Mouse (Mus musculus) liver, adult 2 months (tissue): Measurements from ENCODE around the gene Atm. TPM values are rescaled to one million over a fixed set of nuclear protein-coding genes. Genes with fewer than 3 reads are reported as not detected.

Experiments used
- DNase-seq: peaks from one replicate; pipeline ENCODE4 v3.0.0-alpha.2; 2011; ENCODE audit warnings: low read depth, low spot score; ENCODE audit errors: extremely low read depth
- H3K27ac ChIP-seq: fragments of 200-500 bp; replicated peaks from 2 replicates; pipeline ENCODE4 v1.5.1; 2012; ENCODE audit warnings: low read depth, mild to moderate bottlenecking, control low read depth, inconsistent platforms, low read length; ENCODE audit not compliant: insufficient read depth
- H3K27me3 ChIP-seq: fragments of 200-500 bp; 2 replicates; pipeline ENCODE4 v1.6.1; 2012; ENCODE audit warnings: mild to moderate bottlenecking, moderate library complexity, low read length, inconsistent platforms; ENCODE audit not compliant: control insufficient read depth, insufficient read depth
- H3K36me3 ChIP-seq: fragments of 200-500 bp; 2 replicates; pipeline ENCODE4 v1.6.1; 2012; ENCODE audit warnings: low read length, inconsistent platforms; ENCODE audit not compliant: control insufficient read depth, insufficient read depth
- H3K4me1 ChIP-seq: fragments of 200-500 bp; 2 replicates; pipeline ENCODE4 v1.6.1; 2011; ENCODE audit warnings: low read length; ENCODE audit not compliant: control insufficient read depth, insufficient read depth
- H3K4me3 ChIP-seq: fragments of 200-500 bp; 2 replicates; pipeline ENCODE4 v1.5.1; 2011; ENCODE audit warnings: low read depth, mild to moderate bottlenecking, control low read depth, low read length, moderate library complexity; ENCODE audit not compliant: insufficient read depth
- H3K79me2 ChIP-seq: fragments of 200-500 bp; 2 replicates; pipeline ENCODE4 v1.6.1; 2012; ENCODE audit warnings: inconsistent platforms, mild to moderate bottlenecking, low read length, moderate library complexity; ENCODE audit not compliant: control insufficient read depth, insufficient read depth
- H3K9ac ChIP-seq: fragments of 200-500 bp; 2 replicates; pipeline ENCODE4 v1.6.1; 2012; ENCODE audit warnings: low read depth, mild to moderate bottlenecking, control low read depth, inconsistent platforms, low read length
- CTCF ChIP-seq: fragments of 200-500 bp; IDR thresholded peaks from 2 replicates; pipeline ENCODE4 v1.5.1; 2011; ENCODE audit warnings: low read depth, low read length, control low read depth
- POLR2A ChIP-seq: fragments of 200-500 bp; IDR thresholded peaks from 2 replicates; pipeline ENCODE4 v1.6.1; 2011; ENCODE audit warnings: low read length, control low read depth; ENCODE audit not compliant: insufficient read depth; ENCODE audit errors: extremely low read depth
- WGBS: fragments of 180-500 bp; shearing (Covaris S2); methylation state at CpG from one replicate; pipeline ENCODE4 v1.1.7; 2018; 5-methylcytosine and 5-hydroxymethylcytosine counted together
- polyA plus RNA-seq: library from polyadenylated mRNA; depleted of rRNA; stranded (reverse); fragments of >200 nt; gene quantifications from 2 replicates; pipeline ENCODE4 v1.2.3, GENCODE M21; 2012; rRNA removed
- total RNA-seq: library from RNA; depleted of rRNA; stranded (reverse); fragments of >200 nt; gene quantifications from 2 replicates; pipeline ENCODE4 v1.2.3, GENCODE M21; 2014; rRNA removed

The Atm gene
- total and polyA plus RNA-seq, 2 experiments: 0.77 to 7.6 TPM

GRCm38 (mm10) chr9:53400696-53401095, 135.8 kb downstream of the Atm start:
- no peak overlapping the region for H3K4me3 ChIP-seq
- no peaks in the 10 kb centered on the region for H3K79me2 ChIP-seq
- no peak overlapping the region for H3K27ac ChIP-seq
- TF ChIP-seq CTCF: no peak
- no peak for TF ChIP-seq POLR2A
- no peaks in the 10 kb centered on the region for H3K4me1 ChIP-seq
- H3K9ac ChIP-seq: no peak overlapping the region
- DNase-seq: no peak
- no peaks in the 10 kb centered on the region for H3K27me3 ChIP-seq
- peaks cover 8% of the 10 kb centered on the region for H3K36me3 ChIP-seq
- 92% methylated on average over 4 of the region's 4 CpGs for WGBS

- H3K27ac ChIP-seq: no peak overlapping the region
- no peaks in the 10 kb centered on the region for H3K4me1 ChIP-seq
- peaks cover 9% of the 10 kb centered on the region for H3K36me3 ChIP-seq
- no peak overlapping the region for H3K9ac ChIP-seq
- TF ChIP-seq CTCF (no peak), POLR2A (no peak)
- no peak overlapping the region for H3K4me3 ChIP-seq
- no peaks in the 10 kb centered on the region for H3K79me2 ChIP-seq
- H3K27me3 ChIP-seq: no peaks in the 10 kb centered on the region
- WGBS: 97% methylated on average over 8 of the region's 8 CpGs
- no peak for DNase-seq
Observed at GRCm38 (mm10) chr9:53399537-53399936, 137.0 kb downstream of the Atm start.

DNA sequence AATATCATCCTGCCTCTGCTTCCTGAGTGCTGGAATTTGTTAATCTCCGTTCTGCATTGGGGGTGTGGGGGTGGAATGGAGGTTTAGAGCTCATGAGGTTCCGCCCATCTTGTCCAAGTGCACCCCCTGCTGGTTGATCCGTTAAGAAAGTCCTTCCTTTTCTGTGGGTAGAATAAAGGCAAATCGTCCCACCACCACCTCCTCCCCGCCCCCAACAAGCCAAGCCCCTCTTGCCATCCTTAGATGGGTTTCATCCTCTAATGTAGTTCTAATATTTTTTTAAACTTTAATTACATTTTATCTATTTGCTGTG, 138.2 kb downstream of the Atm start:
- Histone ChIP-seq H3K4me1 (no peaks in the 10 kb centered on the region), H3K27ac (no peak overlapping the region), H3K36me3 (peaks cover 11% of the 10 kb centered on the region), H3K79me2 (no peaks in the 10 kb centered on the region), H3K9ac (no peak overlapping the region), H3K27me3 (no peaks in the 10 kb centered on the region), H3K4me3 (no peak overlapping the region)
- no peak for TF ChIP-seq POLR2A
- peak; percentile 77 for TF ChIP-seq CTCF
- 9% methylated on average over 5 of the region's 5 CpGs for WGBS
- peak; percentile 58 for DNase-seq

- Histone ChIP-seq H3K79me2 (no peaks in the 10 kb centered on the region), H3K9ac (no peak overlapping the region), H3K36me3 (peaks cover 13% of the 10 kb centered on the region), H3K27ac (no peak overlapping the region), H3K4me1 (no peaks in the 10 kb centered on the region), H3K27me3 (no peaks in the 10 kb centered on the region), H3K4me3 (no peak overlapping the region)
- no peak for TF ChIP-seq CTCF
- no peak for TF ChIP-seq POLR2A
- 63% methylated on average over 13 of the region's 13 CpGs for WGBS
- DNase-seq: no peak
Observed at GRCm38 (mm10) chr9:53397685-53398387, 138.7 kb downstream of the Atm start.

DNA sequence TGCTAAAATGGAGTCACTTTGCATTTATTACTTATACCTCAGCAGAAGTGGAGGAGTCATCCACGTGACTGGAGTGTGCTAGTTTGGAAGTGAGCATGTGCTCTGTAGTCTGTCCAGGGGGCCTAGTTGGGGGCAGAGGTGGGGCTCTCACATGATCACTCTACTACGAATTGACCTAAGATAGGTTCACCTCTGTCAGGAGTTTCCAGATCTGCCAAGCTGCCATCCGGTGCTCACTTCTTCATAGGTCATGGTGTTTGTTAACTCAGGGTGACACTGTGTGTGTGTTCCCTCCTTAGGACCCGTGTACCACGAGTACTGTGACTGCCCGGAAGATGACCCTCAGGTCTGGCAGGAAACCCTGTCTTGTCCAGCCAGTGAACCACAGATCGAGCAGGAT, 146.4 kb downstream of the Atm start:
- 40% methylated on average over 7 of the region's 7 CpGs for whole genome bisulfite sequencing
- Histone ChIP-seq H3K4me3 (no peak overlapping the region), H3K79me2 (peaks cover 11% of the 10 kb centered on the region; the same call in 1 of the 2 replicates), H3K27ac (peak overlapping the region; percentile 62), H3K36me3 (peaks cover 12% of the 10 kb centered on the region), H3K27me3 (no peaks in the 10 kb centered on the region), H3K4me1 (peaks cover 8% of the 10 kb centered on the region), H3K9ac (0 out of 2 replicates have a peak overlapping the region, but pooled peaks have one; percentile 27)
- TF ChIP-seq POLR2A (no peak), CTCF (no peak)
- DNase-seq: peak; percentile 80

Other genes starting within 250 kb of the Atm start
- gene Exph5, start 235.1 kb downstream of the Atm start, total RNA-seq: 11.9 and 12.6 TPM in 2 replicates
- 1.9 and 2.7 TPM in 2 replicates for gene Exph5, start 235.1 kb downstream of the Atm start, polyA plus RNA-seq
- 5.6 and 6.2 TPM in 2 replicates for gene Kdelc2, start 152.7 kb downstream of the Atm start, total RNA-seq
- 2.0 and 2.4 TPM in 2 replicates for gene Kdelc2, start 152.7 kb downstream of the Atm start, polyA plus RNA-seq
- gene 4930550C14Rik, start 134.4 kb downstream of the Atm start, total RNA-seq: 0.28 and 0.34 TPM in 2 replicates
- not detected in 2 replicates for gene 4930550C14Rik, start 134.4 kb downstream of the Atm start, polyA plus RNA-seq
- gene Npat, start 307 bp upstream of the Atm start, total RNA-seq: 3.8 and 5.2 TPM in 2 replicates
- 0.57 and 0.86 TPM in 2 replicates for gene Npat, start 307 bp upstream of the Atm start, polyA plus RNA-seq
- 285 and 321 TPM in 2 replicates for gene Acat1, start 73.6 kb upstream of the Atm start, total RNA-seq
- 101 and 143 TPM in 2 replicates for gene Acat1, start 73.6 kb upstream of the Atm start, polyA plus RNA-seq
- 15.4 and 18.0 TPM in 2 replicates for gene Cul5, start 133.3 kb upstream of the Atm start, total RNA-seq
- gene Cul5, start 133.3 kb upstream of the Atm start, polyA plus RNA-seq: 2.3 and 2.4 TPM in 2 replicates
- 0.83 and 1.0 TPM in 2 replicates for gene Rab39, start 169.5 kb upstream of the Atm start, total RNA-seq
- 0.10 and 0.26 TPM in 2 replicates for gene Rab39, start 169.5 kb upstream of the Atm start, polyA plus RNA-seq
- gene Slc35f2, start 234.8 kb upstream of the Atm start, total RNA-seq: 0.13 and 0.18 TPM in 2 replicates
- gene Slc35f2, start 234.8 kb upstream of the Atm start, polyA plus RNA-seq: 0.10 and 0.14 TPM in 2 replicates